Mouse (Mus musculus) layer of hippocampus, postnatal 36 days (tissue): ENCODE results near the gene 2010106E10Rik. TPM values are rescaled to one million over a fixed set of nuclear protein-coding genes. Genes with fewer than 3 reads are reported as not detected.
A peak's percentile ranks its signal among the peaks of the same experiment; 100 is the strongest.

Experiments used
- DNase-seq, 2 experiments: peaks; one replicate each; pipeline ENCODE4 v3.0.0; 2022
- total RNA-seq, 2 experiments: library from RNA; stranded (reverse); gene quantifications; 2 replicates each; pipeline ENCODE4 v1.2.3; 2021

The 2010106E10Rik gene
- total RNA-seq, result not detected

DNA sequence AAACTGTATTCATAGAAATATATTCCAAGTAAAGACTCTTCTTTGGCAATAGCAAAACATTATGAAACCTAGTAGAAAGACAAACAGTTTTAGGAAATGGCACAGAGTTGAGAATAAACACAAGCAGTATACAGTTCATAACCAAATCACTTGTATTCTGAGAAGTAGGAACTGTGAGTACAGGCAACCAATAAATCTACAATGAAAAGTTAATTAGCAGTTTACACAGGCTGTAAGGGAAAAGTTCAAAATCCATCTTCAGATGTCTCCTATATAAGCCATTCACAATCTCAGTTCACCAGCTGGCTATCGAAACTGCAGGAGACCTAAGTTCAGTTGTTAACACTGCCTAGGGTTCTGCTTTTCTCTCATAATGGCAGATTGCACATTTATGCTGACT, at the start of gene 2010106E10Rik:
Gene 2010106E10Rik, plus strand, starts transcription at position 301 of the 400 bp plus-strand sequence.
- DNase-seq, result no peak

DNA sequence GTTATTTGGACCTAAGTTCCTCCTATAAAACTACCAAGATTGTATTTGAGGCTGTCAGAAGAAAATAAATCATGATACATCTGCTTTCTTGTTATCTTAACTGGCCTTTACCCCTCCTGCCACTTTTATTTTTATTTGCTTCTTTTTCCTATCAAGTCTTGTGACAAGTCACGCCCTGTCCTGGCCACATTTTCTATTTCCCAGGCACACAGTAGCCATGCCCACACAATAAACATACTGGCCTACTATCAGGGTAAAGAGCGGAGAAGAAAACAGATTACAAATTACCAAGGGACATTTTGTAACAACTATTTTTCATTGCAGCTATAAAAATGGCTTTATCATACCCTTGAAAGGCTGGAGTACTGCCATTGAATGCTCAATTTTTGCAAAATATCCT, 10.6 kb downstream of the 2010106E10Rik start:
- no peak for DNase-seq

DNA sequence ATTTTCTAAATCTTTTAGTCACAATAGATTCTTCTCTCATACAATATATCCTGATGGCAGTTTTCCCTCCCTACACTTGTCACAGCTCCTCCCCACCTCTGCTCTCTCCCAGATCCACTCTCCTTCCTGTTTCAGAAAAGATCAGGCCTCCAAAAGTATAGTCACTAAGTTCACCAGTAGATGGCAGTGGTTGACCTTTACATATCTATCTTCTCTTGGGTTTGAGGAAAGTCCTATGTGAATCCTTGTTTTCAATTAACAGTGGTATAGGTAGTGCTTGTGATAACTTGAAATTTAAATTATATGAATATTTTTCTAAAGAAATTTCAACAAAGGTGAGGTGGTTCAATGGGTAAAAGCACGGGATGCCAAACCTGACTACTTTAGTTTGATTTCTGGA, 29.7 kb downstream of the 2010106E10Rik start:
- DNase-seq, result no peak

DNA sequence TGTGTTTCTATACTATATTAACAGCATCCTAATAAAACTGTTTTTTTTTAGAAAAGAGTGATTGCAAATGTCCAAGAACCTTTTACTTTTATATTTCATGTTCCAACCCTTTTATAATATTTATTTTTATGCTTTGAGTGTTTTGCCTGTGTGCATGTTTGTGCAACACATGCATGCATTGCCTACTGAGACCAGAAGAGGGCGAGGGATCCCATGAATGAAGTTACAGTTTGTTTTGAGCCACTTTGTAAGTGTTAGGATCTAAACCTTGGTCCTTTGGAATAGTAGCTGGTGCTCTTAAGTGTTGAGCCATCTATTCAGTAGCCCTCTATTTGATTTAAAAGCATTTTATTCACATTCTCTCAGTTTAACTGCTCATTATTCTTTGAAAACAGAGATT, 48.0 kb downstream of the 2010106E10Rik start:
- DNase-seq, result no peak

DNA sequence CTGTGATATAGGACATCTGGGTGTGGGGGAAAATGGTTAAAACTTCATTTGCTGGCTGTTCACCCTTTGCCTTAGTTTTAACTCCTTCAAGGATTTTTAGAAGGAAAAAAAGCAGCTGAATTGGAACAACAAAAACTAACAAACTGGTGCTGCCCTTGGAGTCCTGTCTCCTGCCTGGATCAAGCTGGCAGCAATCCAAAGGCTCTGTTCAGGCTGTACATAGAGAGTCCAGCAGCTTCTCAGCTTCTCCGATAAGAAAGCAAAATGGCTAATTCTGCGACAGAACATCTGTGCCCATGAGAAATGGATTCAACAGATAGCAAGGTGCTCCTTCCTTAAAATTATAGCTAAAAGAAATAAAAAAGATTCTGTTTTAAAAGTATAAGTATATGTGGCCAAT, 72.6 kb downstream of the 2010106E10Rik start:
- DNase-seq, result no peak

DNA sequence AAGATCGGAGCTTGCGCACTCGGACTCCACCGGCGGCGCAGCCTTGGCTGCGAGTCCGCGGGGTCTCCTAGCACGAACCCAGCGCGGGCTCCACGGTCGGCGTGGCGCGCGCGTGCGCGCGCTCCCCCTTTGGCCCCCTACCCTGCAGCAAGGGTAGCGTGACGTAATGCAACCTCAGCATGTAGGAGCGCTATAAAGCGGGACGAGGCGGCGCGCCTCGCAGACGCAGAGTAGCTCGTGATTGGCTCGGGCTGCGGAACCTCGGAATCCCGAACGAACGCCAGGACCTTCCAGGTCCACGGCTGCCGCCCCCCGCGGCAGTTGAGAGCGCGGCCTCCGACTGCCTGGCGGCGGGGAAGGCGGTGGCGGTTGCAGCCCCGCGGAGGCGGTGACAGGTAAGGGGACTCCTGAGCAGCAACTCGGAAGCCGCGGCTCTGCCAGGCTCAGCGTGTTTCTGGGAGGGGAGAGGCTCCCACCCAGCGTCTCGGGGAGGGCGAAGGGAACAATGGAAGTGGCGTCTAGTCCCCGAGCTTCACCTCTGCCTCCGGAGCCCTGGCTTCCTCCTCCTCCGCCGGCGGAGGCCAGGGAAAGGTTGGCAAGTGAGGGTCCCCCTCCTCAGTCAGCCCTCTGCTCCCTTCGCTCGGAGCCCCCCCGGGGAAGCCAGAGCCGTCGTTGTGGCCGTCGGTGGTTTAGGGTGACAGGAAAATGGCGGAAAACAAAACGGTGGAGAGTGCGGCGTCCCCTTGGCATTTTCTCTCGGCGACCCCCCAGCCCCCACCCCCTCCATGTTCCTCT, 105.6 kb downstream of the 2010106E10Rik start, which contains the start of gene Zfp711:
Gene Zfp711, plus strand, starts transcription at position 16 of the 795 bp plus-strand sequence.
- peak; percentile 53 to 61 for DNase-seq

DNA sequence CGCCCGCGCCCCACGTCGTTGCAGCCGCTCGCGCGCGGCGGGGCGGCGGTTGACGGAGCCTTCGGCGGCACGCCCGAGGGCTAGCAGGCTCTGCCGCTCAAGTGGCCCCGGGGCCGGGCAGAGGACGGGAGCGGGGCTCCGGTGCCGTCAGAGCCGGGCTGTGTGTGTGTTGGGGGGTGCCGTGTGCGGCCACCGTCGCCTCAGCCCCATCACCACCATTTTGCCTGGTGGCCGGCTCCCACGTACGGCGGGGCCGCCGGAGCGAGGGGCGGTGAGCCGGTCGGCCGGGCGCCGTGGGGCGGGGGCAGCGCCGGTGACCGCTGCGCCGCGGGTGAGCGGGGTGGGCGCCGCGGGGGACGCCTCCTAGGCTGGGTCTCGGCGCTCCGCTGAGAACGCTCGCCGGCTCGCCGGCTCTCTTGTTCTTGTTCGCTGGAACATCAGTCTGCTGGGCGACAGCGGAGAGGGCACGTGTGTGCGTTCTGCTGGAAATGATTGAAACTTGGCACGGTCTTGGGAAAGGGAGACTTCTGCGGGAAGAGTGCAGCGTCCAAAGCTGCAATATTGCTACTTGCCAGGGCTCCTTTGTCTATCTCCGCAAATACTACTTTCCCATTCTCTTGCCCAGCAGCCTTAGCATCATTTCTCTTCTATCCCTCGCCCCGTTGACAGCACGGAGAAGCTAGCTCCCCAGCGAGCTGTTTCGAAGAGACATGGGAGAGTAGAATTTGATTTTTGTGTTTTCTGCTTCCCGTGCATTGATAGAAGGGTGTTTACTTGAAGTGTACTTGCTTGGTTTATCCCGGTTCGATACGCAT, 106.4 kb downstream of the 2010106E10Rik start:
- peak; percentile 17 to 39 for DNase-seq

Other genes starting within 250 kb of the 2010106E10Rik start
- 1 to 10 TPM; 5.4 to 6.2 TPM for gene Apool, start 183.9 kb upstream of the 2010106E10Rik start, total RNA-seq
- not detected for gene Satl1, start 88.5 kb upstream of the 2010106E10Rik start, total RNA-seq
- gene Zfp711, start 105.3 kb downstream of the 2010106E10Rik start, total RNA-seq, result 10 to 100 TPM in 1 of 2 experiments, 1 to 10 TPM in 1; 8.8 to 10.0 TPM
- not detected for gene Pof1b, start 203.4 kb downstream of the 2010106E10Rik start, total RNA-seq